Mouse (Mus musculus) intestine, postnatal 0 days (tissue): Measurements from ENCODE around the gene Cckbr. TPM values are rescaled to one million over a fixed set of nuclear protein-coding genes. Genes with fewer than 3 reads are reported as not detected.
"Not testable (repeated sequence)": the region's sequence is repeated elsewhere in the genome, so short reads cannot be mapped to it uniquely, and the experiment has no call there.

Experiments
- ATAC-seq: fragments of 200-750 bp; cut with Nextera tagmentation; 2 replicates; pipeline ENCODE4 v1.8.0; 2017; ENCODE audit warnings: mild to moderate bottlenecking, moderate TSS enrichment, moderate library complexity
- H3K27ac ChIP-seq: fragments of 300-500 bp; sonication (generic); 2 replicates; pipeline ENCODE4 v1.5.1; 2014; ENCODE audit warnings: mild to moderate bottlenecking, low read depth, low read length, moderate library complexity
- H3K27me3 ChIP-seq: fragments of 300-500 bp; sonication (generic); replicated peaks from 2 replicates; pipeline ENCODE4 v1.6.1; 2014; ENCODE audit warnings: low read length, mixed read lengths; ENCODE audit not compliant: control insufficient read depth, insufficient read depth
- H3K36me3 ChIP-seq: fragments of 300-500 bp; sonication (generic); 2 replicates; pipeline ENCODE4 v1.6.1; 2014; ENCODE audit warnings: mild to moderate bottlenecking, moderate library complexity; ENCODE audit not compliant: control insufficient read depth, insufficient read depth
- H3K4me1 ChIP-seq: fragments of 300-500 bp; sonication (generic); replicated peaks from 2 replicates; pipeline ENCODE4 v1.6.1; 2014; ENCODE audit warnings: antibody characterized with exemption, low read length, mixed read lengths; ENCODE audit not compliant: control insufficient read depth, insufficient read depth
- H3K4me2 ChIP-seq: fragments of 300-500 bp; sonication (generic); replicated peaks from 2 replicates; pipeline ENCODE4 v1.6.1; 2014; ENCODE audit warnings: low read depth, mild to moderate bottlenecking, moderate library complexity
- H3K4me3 ChIP-seq: fragments of 300-500 bp; sonication (generic); 2 replicates; pipeline ENCODE4 v1.5.1; 2014; ENCODE audit warnings: low read depth, low read length
- H3K9ac ChIP-seq: fragments of 300-500 bp; sonication (generic); 2 replicates; pipeline ENCODE4 v1.6.1; 2014; ENCODE audit warnings: mild to moderate bottlenecking, low read depth, low read length
- H3K9me3 ChIP-seq: fragments of 300-500 bp; sonication (generic); 2 replicates; pipeline ENCODE4 v1.6.1; 2016; ENCODE audit warnings: mixed run types; ENCODE audit not compliant: control insufficient read depth
- CTCF ChIP-seq: sonication (generic); IDR thresholded peaks from 2 replicates; pipeline ENCODE4 v1.5.1; 2016; ENCODE audit warnings: low read depth, mild to moderate bottlenecking, control low read depth, antibody characterized with exemption, moderate library complexity
- WGBS: fragments of 180-500 bp; shearing (Covaris S2); extraction: QIAGEN DNeasy Blood & Tissue Kit; methylation state at CpG from one replicate; pipeline ENCODE4 v1.1.7; 2014; 5-methylcytosine and 5-hydroxymethylcytosine counted together
- polyA plus RNA-seq: library from polyadenylated mRNA; unstranded; fragments of >200 nt; fragmentation: Nextera tagmentation; extraction: Ambion mirVana; gene quantifications from 2 replicates; pipeline ENCODE4 v1.2.1, GENCODE M21; 2015

The Cckbr gene
- polyA plus RNA-seq, 1 experiment from 2014 or later, result 0.17 TPM

DNA sequence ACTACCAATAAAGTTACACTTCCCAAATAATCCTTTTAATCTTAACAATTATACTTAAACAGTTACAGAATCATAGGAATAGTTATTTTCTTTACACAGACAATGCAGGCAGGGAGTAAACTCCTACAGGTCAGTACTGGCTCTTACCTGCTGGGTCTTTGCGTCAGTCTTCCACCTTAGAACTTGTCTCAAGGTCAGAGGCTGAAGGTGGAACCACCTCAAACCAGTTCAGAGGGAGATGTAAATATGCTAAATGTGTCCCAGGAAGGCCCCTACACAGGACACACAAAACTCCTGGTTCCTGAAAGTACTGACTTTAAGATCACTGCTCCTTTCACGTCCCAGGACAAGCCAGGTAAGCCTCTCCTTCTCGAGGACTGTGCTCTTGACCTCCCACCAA, 19.5 kb downstream of the Cckbr start:
- no peak for ATAC-seq
- H3K27ac ChIP-seq, result no peak overlapping the region

DNA sequence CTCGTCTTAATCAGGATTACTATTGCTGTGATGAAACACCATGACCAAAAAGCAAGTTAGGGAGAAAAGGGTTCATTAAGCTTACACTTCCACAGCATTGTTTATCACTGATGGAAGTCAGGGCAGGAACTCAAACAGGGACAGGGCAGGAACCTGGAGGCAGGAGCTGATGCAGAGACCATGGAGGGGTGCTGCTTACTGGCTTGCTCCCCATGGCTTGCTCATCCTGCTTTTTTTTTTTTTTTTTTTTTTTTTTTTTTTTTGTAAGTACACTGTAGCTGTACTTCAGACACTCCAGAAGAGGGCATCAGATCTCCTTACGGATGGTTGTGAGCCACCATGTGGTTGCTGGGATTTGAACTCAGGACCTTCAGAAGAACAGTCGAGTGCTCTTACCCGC, 27.8 kb downstream of the Cckbr start:
- not testable (repeated sequence) for H3K36me3 ChIP-seq, H3K4me2 ChIP-seq, H3K27ac ChIP-seq, H3K9ac ChIP-seq, H3K9me3 ChIP-seq, H3K27me3 ChIP-seq, H3K4me3 ChIP-seq, H3K4me1 ChIP-seq, ATAC-seq
- WGBS, result 87% methylated on average over 4 of the region's 4 CpGs

More for the DNA sequence above, 19.5 kb downstream of the Cckbr start:
- no peak overlapping the region for H3K9ac ChIP-seq
- TF ChIP-seq CTCF, result no peak
- no peak overlapping the region for H3K4me3 ChIP-seq
- no peaks in the 10 kb centered on the region for H3K9me3 ChIP-seq
- 68% methylated on average over 3 of the region's 3 CpGs for WGBS
- no peaks in the 10 kb centered on the region for H3K4me1 ChIP-seq
- H3K27me3 ChIP-seq, result no peaks in the 10 kb centered on the region
- no peak overlapping the region for H3K4me2 ChIP-seq
- H3K36me3 ChIP-seq, result no peaks in the 10 kb centered on the region

DNA sequence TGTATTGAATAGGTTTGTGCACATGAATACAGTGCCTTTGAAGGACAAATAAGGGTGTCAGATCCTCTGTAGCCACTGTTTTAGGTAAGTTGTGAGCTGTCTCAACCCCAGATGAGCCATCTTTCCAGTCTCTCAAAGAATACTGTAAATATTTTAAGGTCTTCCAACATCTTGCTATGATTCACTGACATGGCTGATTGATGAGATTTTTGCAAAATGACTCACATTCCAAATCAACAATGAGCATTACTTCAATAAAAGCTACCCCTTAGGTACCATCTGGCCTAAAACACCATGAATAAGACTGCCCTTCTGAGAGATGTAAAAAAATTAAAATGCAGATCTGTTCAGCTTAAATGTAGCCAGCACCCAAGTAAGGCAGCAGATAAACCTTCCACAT, 33.0 kb downstream of the Cckbr start:
- Histone ChIP-seq H3K36me3 (no peaks in the 10 kb centered on the region), H3K4me1 (no peaks in the 10 kb centered on the region), H3K9me3 (no peaks in the 10 kb centered on the region), H3K4me2 (no peak overlapping the region), H3K27ac (no peak overlapping the region), H3K9ac (no peak overlapping the region), H3K4me3 (no peak overlapping the region), H3K27me3 (no peaks in the 10 kb centered on the region)
- no peak for ATAC-seq
- TF ChIP-seq CTCF, result no peak

DNA sequence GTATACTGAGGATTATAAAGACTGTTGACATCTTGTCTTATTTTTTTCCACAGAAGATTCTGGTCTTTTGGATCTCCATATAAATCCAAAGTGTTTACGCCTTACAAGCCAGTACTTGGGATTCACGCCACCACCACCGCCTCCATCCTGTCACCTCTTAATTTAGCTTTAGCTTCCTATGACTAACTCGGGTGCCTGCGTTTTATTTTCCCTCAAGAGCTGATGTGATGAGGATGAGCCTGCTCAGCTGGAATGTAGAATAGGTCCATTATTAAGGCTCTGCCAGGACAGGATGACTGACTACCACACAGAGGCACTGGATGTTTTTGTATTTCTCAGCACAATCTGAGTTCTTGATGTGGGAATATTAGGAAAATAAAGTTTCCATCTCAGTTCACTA, 40.0 kb downstream of the Cckbr start:
- H3K9ac ChIP-seq, result not testable (repeated sequence)

DNA sequence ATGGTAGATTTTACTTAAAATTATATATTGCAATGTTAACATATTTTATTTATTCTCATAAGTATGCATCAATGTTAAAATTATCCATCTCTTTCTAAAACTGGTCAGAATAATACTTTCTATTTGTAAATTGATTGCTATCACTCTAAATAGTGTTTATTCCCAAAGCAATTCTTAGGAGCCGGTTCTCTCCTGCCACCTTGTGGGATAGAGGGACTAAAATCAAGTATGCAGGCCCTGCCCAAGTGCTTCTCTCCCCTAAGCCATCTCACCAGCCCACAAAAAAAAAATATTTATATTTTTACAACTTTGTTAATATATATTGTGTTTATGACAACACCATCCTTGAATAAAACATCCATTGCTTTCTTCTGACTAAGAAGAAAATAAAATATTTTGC, 47.1 kb downstream of the Cckbr start:
- no peaks in the 10 kb centered on the region for H3K36me3 ChIP-seq
- no peak overlapping the region for H3K27ac ChIP-seq
- H3K27me3 ChIP-seq, result no peaks in the 10 kb centered on the region
- H3K9ac ChIP-seq, result no peak overlapping the region
- H3K4me2 ChIP-seq, result no peak overlapping the region
- H3K4me3 ChIP-seq, result no peak overlapping the region
- no peaks in the 10 kb centered on the region for H3K9me3 ChIP-seq
- WGBS, result 31% methylated on average over 1 of the region's 1 CpGs
- TF ChIP-seq CTCF, result peak; percentile 46
- H3K4me1 ChIP-seq, result no peaks in the 10 kb centered on the region
- ATAC-seq, result no peak

More for the DNA sequence above, 40.0 kb downstream of the Cckbr start:
- not testable (repeated sequence) for H3K4me1 ChIP-seq, H3K27me3 ChIP-seq, H3K4me2 ChIP-seq, H3K36me3 ChIP-seq, H3K4me3 ChIP-seq, ATAC-seq, H3K27ac ChIP-seq, H3K9me3 ChIP-seq
- WGBS, result 73% methylated on average over 5 of the region's 5 CpGs

DNA sequence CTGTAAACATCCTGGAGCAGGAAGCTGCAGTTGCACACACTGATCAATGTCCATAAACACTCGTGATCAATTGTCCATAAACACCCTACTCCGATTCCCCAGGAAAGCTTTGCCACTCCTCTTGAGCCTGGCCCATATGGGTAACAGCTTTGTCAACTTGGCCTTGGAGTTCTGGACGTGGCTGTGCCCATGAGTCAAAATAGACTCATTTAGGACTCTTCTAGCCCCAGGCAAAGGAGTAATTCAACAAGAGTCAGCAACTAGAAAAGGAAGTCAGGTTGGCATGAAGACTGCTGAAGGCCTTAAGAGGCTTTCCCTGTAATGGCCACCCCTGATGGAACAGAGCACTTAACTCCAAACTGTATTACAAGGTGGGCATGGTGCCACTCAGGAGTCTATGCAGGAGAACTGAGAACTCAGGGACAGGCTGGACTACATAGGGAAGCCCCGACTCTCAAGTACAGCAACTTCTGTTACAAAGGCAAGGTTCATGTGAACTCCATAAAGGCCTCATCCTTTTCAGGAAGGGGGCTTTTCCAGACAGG, 49.3 kb downstream of the Cckbr start:
- no peak for TF ChIP-seq CTCF
- H3K4me1 ChIP-seq, result no peaks in the 10 kb centered on the region
- no peaks in the 10 kb centered on the region for H3K27me3 ChIP-seq
- ATAC-seq, result no peak
- no peaks in the 10 kb centered on the region for H3K9me3 ChIP-seq
- H3K9ac ChIP-seq, result no peak overlapping the region
- WGBS, result 66% methylated on average over 4 of the region's 4 CpGs
- H3K27ac ChIP-seq, result no peak overlapping the region
- no peaks in the 10 kb centered on the region for H3K36me3 ChIP-seq
- H3K4me2 ChIP-seq, result no peak overlapping the region
- no peak overlapping the region for H3K4me3 ChIP-seq

DNA sequence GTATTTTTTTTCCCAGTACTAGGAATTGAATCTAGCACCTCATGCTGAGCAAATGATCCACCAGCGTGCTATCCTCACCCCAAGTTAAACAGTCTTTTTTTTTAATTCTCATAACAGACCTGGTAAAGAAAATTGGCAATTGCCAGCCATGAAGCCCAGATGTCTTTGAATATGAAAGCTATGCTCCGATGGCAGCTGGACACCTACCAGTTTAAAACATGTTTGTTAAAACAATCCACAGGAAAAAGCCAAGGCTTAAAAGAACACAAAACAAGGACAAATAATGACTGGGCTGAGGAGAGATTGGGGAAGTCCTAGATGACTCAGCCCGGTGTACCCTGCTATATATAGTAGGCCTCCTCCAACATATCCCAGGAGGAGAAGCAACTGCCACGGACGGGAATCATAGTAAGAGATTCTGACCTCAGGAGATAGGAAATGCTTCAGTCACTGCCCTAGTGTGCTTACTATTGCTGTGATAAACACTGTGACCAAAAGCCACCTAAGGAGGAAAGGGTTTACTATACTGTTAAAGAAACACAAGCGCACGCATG, 49.9 kb downstream of the Cckbr start:
- no peak overlapping the region for H3K4me3 ChIP-seq
- no peaks in the 10 kb centered on the region for H3K36me3 ChIP-seq
- TF ChIP-seq CTCF, result no peak
- H3K4me2 ChIP-seq, result no peak overlapping the region
- no peak for ATAC-seq
- no peaks in the 10 kb centered on the region for H3K9me3 ChIP-seq
- no peak overlapping the region for H3K27ac ChIP-seq
- H3K27me3 ChIP-seq, result no peaks in the 10 kb centered on the region
- H3K4me1 ChIP-seq, result no peaks in the 10 kb centered on the region
- WGBS, result 76% methylated on average over 7 of the region's 7 CpGs
- H3K9ac ChIP-seq, result no peak overlapping the region
